Mouse (Mus musculus): ENCODE measurements around the gene Dpf2. TPM values are rescaled to one million over a fixed set of nuclear protein-coding genes. Genes with fewer than 3 reads are reported as not detected.

Gene Dpf2
- total RNA-seq, 2 experiments from 2014 or later: 97.8 to 121 TPM

GRCm38 (mm10) chr19:5937095-5937835, 24.5 kb upstream of the Dpf2 start:
- DNase-seq (ENCODE audit: low spot score in 2 of 2): no peak

GRCm38 (mm10) chr19:5935691-5936090, 22.9 kb upstream of the Dpf2 start:
- DNase-seq (ENCODE audit: low spot score in 2 of 2): no peak

- peak; percentile 53 to 65 for DNase-seq (ENCODE audit: low spot score in 2 of 2)
Measured at GRCm38 (mm10) chr19:5935266-5935665, 22.5 kb upstream of the Dpf2 start.

GRCm38 (mm10) chr19:5929634-5930596, 17.1 kb upstream of the Dpf2 start:
- DNase-seq (ENCODE audit: low spot score in 2 of 2): peak in 1 of 2 experiments; percentile 54

- DNase-seq (ENCODE audit: low spot score in 2 of 2): no peak
Measured at GRCm38 (mm10) chr19:5928546-5928945, 15.7 kb upstream of the Dpf2 start.

- no peak for DNase-seq (ENCODE audit: low spot score in 2 of 2)
Measured at GRCm38 (mm10) chr19:5928104-5928503, 15.3 kb upstream of the Dpf2 start.

- DNase-seq (ENCODE audit: low spot score in 2 of 2): no peak
Measured at GRCm38 (mm10) chr19:5927532-5927931, 14.7 kb upstream of the Dpf2 start.

GRCm38 (mm10) chr19:5927026-5927425, 14.2 kb upstream of the Dpf2 start:
- DNase-seq (ENCODE audit: low spot score in 2 of 2): no peak

- DNase-seq (ENCODE audit: low spot score in 2 of 2): peak in 1 of 2 experiments; percentile 30
Measured at GRCm38 (mm10) chr19:5925311-5925855, 12.6 kb upstream of the Dpf2 start.

- peak; percentile 96 to 98 for DNase-seq (ENCODE audit: low spot score in 2 of 2)
Measured at GRCm38 (mm10) chr19:5924713-5925093, 11.9 kb upstream of the Dpf2 start, which contains the start of gene Cdc42ep2. Gene Cdc42ep2 (minus strand): TSS chr19:5924816.

- DNase-seq (ENCODE audit: low spot score in 2 of 2): peak; percentile 87 to 97
Measured at GRCm38 (mm10) chr19:5923990-5924712, 11.3 kb upstream of the Dpf2 start.

GRCm38 (mm10) chr19:5922963-5923362, 10.2 kb upstream of the Dpf2 start:
- DNase-seq (ENCODE audit: low spot score in 2 of 2): no peak

GRCm38 (mm10) chr19:5922119-5922942, 9.5 kb upstream of the Dpf2 start:
- DNase-seq (ENCODE audit: low spot score in 2 of 2): peak in 1 of 2 experiments; percentile 33

- no peak for DNase-seq (ENCODE audit: low spot score in 2 of 2)
Measured at GRCm38 (mm10) chr19:5921715-5922114, 8.9 kb upstream of the Dpf2 start.

GRCm38 (mm10) chr19:5912103-5913006, 455 bp downstream of the Dpf2 start:
- peak; percentile 97 to 99 for DNase-seq (ENCODE audit: low spot score in 2 of 2)

- DNase-seq (ENCODE audit: low spot score in 2 of 2): no peak
Measured at GRCm38 (mm10) chr19:5911430-5912102, 1.2 kb downstream of the Dpf2 start.

GRCm38 (mm10) chr19:5910221-5910620, 2.6 kb downstream of the Dpf2 start:
- DNase-seq (ENCODE audit: low spot score in 2 of 2): no peak

- no peak for DNase-seq (ENCODE audit: low spot score in 2 of 2)
Measured at GRCm38 (mm10) chr19:5907275-5907674, 5.5 kb downstream of the Dpf2 start.
